Mouse (Mus musculus) cerebellum, adult 8-10 months (tissue): Measurements from ENCODE around the gene Myoc.

Source experiments
- DNase-seq: peaks from one replicate; pipeline ENCODE4 v3.0.0; 2022

The Myoc gene

GRCm38 (mm10) chr1:162658119-162658518 is 19.2 kb downstream of the Myoc start, which contains the start of gene Myocos:
TSS of gene Myocos (minus strand) at chr1:162658219.
- no peak for DNase-seq

GRCm38 (mm10) chr1:162660276-162660860 is 21.4 kb downstream of the Myoc start:
- no peak for DNase-seq

- peak; percentile 73 for DNase-seq
These were observed 26.0 kb downstream of the Myoc start for GRCm38 (mm10) chr1:162664826-162665475.

- DNase-seq: no peak
These were observed 26.7 kb downstream of the Myoc start for GRCm38 (mm10) chr1:162665486-162666174.

GRCm38 (mm10) chr1:162693721-162694120 is 54.8 kb downstream of the Myoc start:
- DNase-seq: no peak

- DNase-seq: no peak
These were observed 58.9 kb downstream of the Myoc start for GRCm38 (mm10) chr1:162697866-162698265.
